Mouse (Mus musculus) limb, embryonic 14.5 days (tissue): ENCODE measurements around the gene Plce1. TPM values are rescaled to one million over a fixed set of nuclear protein-coding genes. Genes with fewer than 3 reads are reported as not detected.

Experiments
- ATAC-seq: fragments of 200-750 bp; cut with Nextera tagmentation; 2 replicates; pipeline ENCODE4 v1.8.0; 2017; ENCODE audit warnings: low read depth, moderate number of reproducible peaks, moderate TSS enrichment; ENCODE audit not compliant: low FRiP score
- DNase-seq: peaks from one replicate; pipeline ENCODE4 v3.0.0-alpha.2; 2015; ENCODE audit warnings: low spot score
- H3K27ac ChIP-seq: fragments of 300-500 bp; sonication (generic); replicated peaks from 2 replicates; pipeline ENCODE4 v1.5.1; 2014; ENCODE audit warnings: low read depth, mild to moderate bottlenecking, low read length, moderate library complexity, mixed read lengths
- H3K27me3 ChIP-seq: fragments of 300-500 bp; sonication (generic); 2 replicates; pipeline ENCODE4 v1.6.1; 2014; ENCODE audit warnings: low read length, mixed read lengths; ENCODE audit not compliant: control insufficient read depth, insufficient read depth
- H3K36me3 ChIP-seq: fragments of 300-500 bp; sonication (generic); 2 replicates; pipeline ENCODE4 v1.6.1; 2014; ENCODE audit warnings: mild to moderate bottlenecking, low read length, moderate library complexity, mixed read lengths; ENCODE audit not compliant: control insufficient read depth, insufficient read depth
- H3K4me1 ChIP-seq: fragments of 300-500 bp; sonication (generic); 2 replicates; pipeline ENCODE4 v1.6.1; 2014; ENCODE audit warnings: antibody characterized with exemption, low read length, mixed read lengths; ENCODE audit not compliant: control insufficient read depth, insufficient read depth
- H3K4me2 ChIP-seq: fragments of 300-500 bp; sonication (generic); replicated peaks from 2 replicates; pipeline ENCODE4 v1.6.1; 2014; ENCODE audit warnings: low read depth, mild to moderate bottlenecking, low read length, moderate library complexity; ENCODE audit not compliant: severe bottlenecking
- H3K4me3 ChIP-seq: fragments of 300-500 bp; sonication (generic); replicated peaks from 2 replicates; pipeline ENCODE4 v1.5.1; 2014; ENCODE audit warnings: low read length
- H3K9ac ChIP-seq: fragments of 300-500 bp; sonication (generic); 2 replicates; pipeline ENCODE4 v1.6.1; 2014; ENCODE audit warnings: mild to moderate bottlenecking, low read depth, low read length, moderate library complexity; ENCODE audit not compliant: severe bottlenecking
- H3K9me3 ChIP-seq: fragments of 300-500 bp; sonication (generic); 2 replicates; pipeline ENCODE4 v1.6.1; 2016; ENCODE audit warnings: low read length; ENCODE audit not compliant: control insufficient read depth
- POLR2A ChIP-seq: fragments of 200-500 bp; IDR thresholded peaks from 2 replicates; pipeline ENCODE4 v1.8.0; 2012; ENCODE audit warnings: inconsistent platforms, mild to moderate bottlenecking, moderate library complexity, borderline replicate concordance; ENCODE audit not compliant: insufficient read depth, insufficient read length; ENCODE audit errors: extremely low read depth
- WGBS: fragments of 180-500 bp; shearing (Covaris S2); extraction: QIAGEN DNeasy Blood & Tissue Kit; methylation state at CpG from one replicate; pipeline ENCODE4 v1.1.7; 2014; 5-methylcytosine and 5-hydroxymethylcytosine counted together
- polyA plus RNA-seq, 2 experiments: library from polyadenylated mRNA; depleted of rRNA in 1 of 2; stranded (reverse) in 1 of 2; unstranded in 1 of 2; fragments of >200 nt; fragmentation: Nextera tagmentation in 1 of 2; extraction: Ambion mirVana in 1 of 2; gene quantifications; 2 replicates each; pipeline versions ENCODE4 v1.2.1 to v1.2.3; 2012 to 2014

The Plce1 gene
- polyA plus RNA-seq, 2 experiments = 12.6 to 13.3 TPM

DNA sequence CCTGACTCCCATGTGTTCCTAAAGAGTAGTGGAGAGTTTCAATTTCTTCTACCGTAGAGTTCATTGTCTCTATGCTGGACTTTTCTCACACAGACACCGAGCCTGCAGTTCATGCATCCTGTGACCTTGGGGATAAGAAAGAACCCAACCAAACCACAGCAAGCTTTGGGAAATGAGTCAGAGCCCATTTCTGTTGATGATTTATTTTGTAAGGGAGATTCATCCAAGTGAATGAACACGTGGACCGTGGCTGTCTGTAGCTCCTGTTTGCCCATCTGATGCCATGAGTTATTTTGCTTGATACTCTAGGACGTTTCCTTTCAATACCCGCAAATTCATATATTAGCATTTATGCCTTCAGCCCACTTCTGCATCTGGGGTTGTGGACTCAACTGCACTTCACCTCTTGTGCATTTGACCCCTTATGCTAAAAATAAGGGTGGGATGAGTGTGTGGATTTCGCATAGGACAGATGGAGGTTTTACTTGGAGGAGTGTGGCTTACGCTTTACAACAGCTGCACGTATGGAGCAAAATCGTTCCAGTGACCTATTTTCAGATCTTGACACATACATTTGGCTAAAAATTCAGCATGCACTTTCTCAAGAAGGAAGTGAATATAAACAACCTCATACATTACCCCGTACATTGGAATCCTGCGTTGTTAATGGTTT lies 112.5 kb downstream of the Plce1 start:
- Histone ChIP-seq H3K9ac (no peak overlapping the region), H3K27ac (no peak overlapping the region), H3K4me1 (peaks cover 2% of the 10 kb centered on the region; the same call in 1 of the 2 replicates), H3K36me3 (no peaks in the 10 kb centered on the region), H3K4me2 (no peak overlapping the region), H3K9me3 (no peaks in the 10 kb centered on the region), H3K27me3 (no peaks in the 10 kb centered on the region), H3K4me3 (no peak overlapping the region)
- 87% methylated on average over 12 of the region's 12 CpGs for WGBS
- no peak for DNase-seq
- no peak for TF ChIP-seq POLR2A
- 0 out of 2 replicates have a peak, but pooled peaks have one; percentile 26 for ATAC-seq

DNA sequence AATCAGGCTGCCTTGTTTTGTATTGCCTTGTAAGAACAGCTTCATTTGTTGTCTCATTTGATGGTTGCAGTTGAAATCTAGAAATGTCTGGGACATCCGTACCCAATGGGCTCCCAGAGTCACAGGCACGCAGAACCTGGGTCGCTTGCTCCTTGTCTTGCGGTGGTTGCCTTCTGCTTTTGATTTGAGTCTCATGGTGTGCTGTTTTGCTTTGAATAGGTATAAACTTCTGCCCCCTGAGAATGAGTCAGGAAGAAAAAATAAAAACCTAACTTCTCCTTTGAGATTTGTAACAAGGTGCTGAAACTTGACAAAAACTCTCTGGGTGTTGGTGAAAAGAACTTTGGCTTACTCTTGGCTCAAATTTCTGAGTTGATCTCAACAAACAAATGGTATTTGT lies 115.2 kb downstream of the Plce1 start:
- H3K36me3 ChIP-seq = no peaks in the 10 kb centered on the region
- no peak for ATAC-seq

GRCm38 (mm10) chr19:38597392-38597791 lies 116.5 kb downstream of the Plce1 start:
- WGBS = 88% methylated on average over 2 of the region's 2 CpGs
- no peak for DNase-seq
- Histone ChIP-seq H3K27me3 (no peaks in the 10 kb centered on the region), H3K36me3 (no peaks in the 10 kb centered on the region), H3K4me3 (no peak overlapping the region), H3K4me2 (no peak overlapping the region), H3K27ac (no peak overlapping the region), H3K9ac (no peak overlapping the region), H3K9me3 (no peaks in the 10 kb centered on the region), H3K4me1 (peaks cover 3% of the 10 kb centered on the region; the same call in 1 of the 2 replicates)
- ATAC-seq = no peak
- no peak for TF ChIP-seq POLR2A

More for the DNA sequence above, 115.2 kb downstream of the Plce1 start:
- no peak for DNase-seq
- Histone ChIP-seq H3K4me3 (no peak overlapping the region), H3K4me2 (no peak overlapping the region), H3K9ac (no peak overlapping the region), H3K4me1 (0 out of 2 replicates have a peak, but pooled peaks cover 2% of the 10 kb centered on the region), H3K27me3 (no peaks in the 10 kb centered on the region), H3K9me3 (no peaks in the 10 kb centered on the region), H3K27ac (no peak overlapping the region)
- WGBS = 70% methylated on average over 4 of the region's 4 CpGs
- no peak for TF ChIP-seq POLR2A

GRCm38 (mm10) chr19:38599001-38599400 lies 118.1 kb downstream of the Plce1 start:
- ATAC-seq (no peak), DNase-seq (no peak)
- no peak overlapping the region for H3K27ac ChIP-seq
- H3K27me3 ChIP-seq = no peaks in the 10 kb centered on the region
- TF ChIP-seq POLR2A = no peak
- no peaks in the 10 kb centered on the region for H3K9me3 ChIP-seq
- 72% methylated on average over 3 of the region's 3 CpGs for WGBS
- no peak overlapping the region for H3K4me3 ChIP-seq
- H3K36me3 ChIP-seq = no peaks in the 10 kb centered on the region
- no peak overlapping the region for H3K9ac ChIP-seq
- H3K4me1 ChIP-seq = peaks cover 9% of the 10 kb centered on the region; the same call in 1 of the 2 replicates
- H3K4me2 ChIP-seq = no peak overlapping the region

DNA sequence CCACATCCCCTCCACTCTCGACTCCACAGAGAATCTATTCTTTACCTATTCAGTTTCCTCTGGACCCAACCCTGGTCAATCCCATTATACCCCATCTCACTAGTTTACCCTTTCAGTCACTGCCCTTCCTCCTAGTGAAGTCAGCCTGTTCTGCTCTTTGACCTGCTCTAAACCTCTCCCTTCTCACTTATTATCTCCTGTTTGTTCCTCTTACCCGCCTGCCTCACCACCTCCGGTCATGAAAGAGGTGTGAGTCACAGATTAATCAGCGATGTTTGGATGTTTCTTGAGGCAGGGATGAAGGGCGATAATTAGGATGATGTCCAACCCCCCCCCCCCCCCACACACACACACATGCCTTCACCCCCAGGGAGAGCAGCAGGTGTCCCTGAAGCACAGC lies 120.2 kb downstream of the Plce1 start:
- no peak for DNase-seq
- no peak overlapping the region for H3K4me2 ChIP-seq
- H3K27ac ChIP-seq = no peak overlapping the region
- no peaks in the 10 kb centered on the region for H3K36me3 ChIP-seq
- H3K4me3 ChIP-seq = no peak overlapping the region
- H3K9me3 ChIP-seq = no peaks in the 10 kb centered on the region
- no peak overlapping the region for H3K9ac ChIP-seq
- no peaks in the 10 kb centered on the region for H3K27me3 ChIP-seq
- TF ChIP-seq POLR2A = no peak
- no peak for ATAC-seq
- H3K4me1 ChIP-seq = peaks cover 9% of the 10 kb centered on the region; the same call in 1 of the 2 replicates
- 83% methylated on average over 5 of the region's 5 CpGs for WGBS
